Mouse (Mus musculus): Measurements from ENCODE around the gene Tmbim6. TPM values are rescaled to one million over a fixed set of nuclear protein-coding genes. Genes with fewer than 3 reads are reported as not detected.

Gene Tmbim6
- polyA plus RNA-seq, 1 experiment = 434 TPM

- no peaks in the 10 kb centered on the region for H3K27me3 ChIP-seq (ENCODE audit: control insufficient read depth, insufficient read depth, low read length)
- H3K4me3 ChIP-seq (ENCODE audit: extremely low read depth, insufficient read depth, insufficient read length) = no peak overlapping the region
- no peak for DNase-seq (ENCODE audit: low read depth in 1 of 2, low spot score in 2 of 2)
- H3K4me1 ChIP-seq (ENCODE audit: control insufficient read depth, insufficient read depth, insufficient read length) = peaks cover 4% of the 10 kb centered on the region; the same call in 1 of the 2 replicates
- no peaks in the 10 kb centered on the region for H3K36me3 ChIP-seq (ENCODE audit: control insufficient read depth, insufficient read depth, low read length)
- H3K27ac ChIP-seq (ENCODE audit: insufficient read depth, low read length) = no peak overlapping the region
- WGBS = 95% methylated on average over 23 of the region's 23 CpGs
- TF ChIP-seq POLR2A (IDR thresholded peaks at IDR 0.05; ENCODE audit: low read depth, low read length) (no peak), CTCF (IDR thresholded peaks at IDR 0.05; ENCODE audit: extremely low read depth, insufficient read depth, insufficient read length, insufficient replicate concordance) (no peak)
These were observed 29.9 kb downstream of the Tmbim6 start for GRCm38 (mm10) chr15:99422551-99422950.

- no peak for TF ChIP-seq POLR2A (IDR thresholded peaks at IDR 0.05; ENCODE audit: low read depth, low read length)
- no peak for TF ChIP-seq CTCF (IDR thresholded peaks at IDR 0.05; ENCODE audit: extremely low read depth, insufficient read depth, insufficient read length, insufficient replicate concordance)
- Histone ChIP-seq H3K36me3 (ENCODE audit: control insufficient read depth, insufficient read depth, low read length) (no peaks in the 10 kb centered on the region), H3K4me1 (ENCODE audit: control insufficient read depth, insufficient read depth, insufficient read length) (peaks cover 4% of the 10 kb centered on the region; the same call in 1 of the 2 replicates), H3K4me3 (ENCODE audit: extremely low read depth, insufficient read depth, insufficient read length) (no peak overlapping the region), H3K27ac (ENCODE audit: insufficient read depth, low read length) (no peak overlapping the region), H3K27me3 (ENCODE audit: control insufficient read depth, insufficient read depth, low read length) (no peaks in the 10 kb centered on the region)
- DNase-seq (ENCODE audit: low read depth in 1 of 2, low spot score in 2 of 2) = no peak
- 96% methylated on average over 10 of the region's 10 CpGs for WGBS
These were observed 30.4 kb downstream of the Tmbim6 start for GRCm38 (mm10) chr15:99423131-99423530.

GRCm38 (mm10) chr15:99423884-99424283 lies 31.2 kb downstream of the Tmbim6 start:
- 92% methylated on average over 9 of the region's 9 CpGs for WGBS
- no peaks in the 10 kb centered on the region for H3K36me3 ChIP-seq (ENCODE audit: control insufficient read depth, insufficient read depth, low read length)
- TF ChIP-seq POLR2A (IDR thresholded peaks at IDR 0.05; ENCODE audit: low read depth, low read length) (no peak), CTCF (IDR thresholded peaks at IDR 0.05; ENCODE audit: extremely low read depth, insufficient read depth, insufficient read length, insufficient replicate concordance) (no peak)
- H3K27me3 ChIP-seq (ENCODE audit: control insufficient read depth, insufficient read depth, low read length) = no peaks in the 10 kb centered on the region
- no peak overlapping the region for H3K27ac ChIP-seq (ENCODE audit: insufficient read depth, low read length)
- no peak overlapping the region for H3K4me3 ChIP-seq (ENCODE audit: extremely low read depth, insufficient read depth, insufficient read length)
- peaks cover 4% of the 10 kb centered on the region; the same call in 1 of the 2 replicates for H3K4me1 ChIP-seq (ENCODE audit: control insufficient read depth, insufficient read depth, insufficient read length)
- DNase-seq (ENCODE audit: low read depth in 1 of 2, low spot score in 2 of 2) = no peak

DNA sequence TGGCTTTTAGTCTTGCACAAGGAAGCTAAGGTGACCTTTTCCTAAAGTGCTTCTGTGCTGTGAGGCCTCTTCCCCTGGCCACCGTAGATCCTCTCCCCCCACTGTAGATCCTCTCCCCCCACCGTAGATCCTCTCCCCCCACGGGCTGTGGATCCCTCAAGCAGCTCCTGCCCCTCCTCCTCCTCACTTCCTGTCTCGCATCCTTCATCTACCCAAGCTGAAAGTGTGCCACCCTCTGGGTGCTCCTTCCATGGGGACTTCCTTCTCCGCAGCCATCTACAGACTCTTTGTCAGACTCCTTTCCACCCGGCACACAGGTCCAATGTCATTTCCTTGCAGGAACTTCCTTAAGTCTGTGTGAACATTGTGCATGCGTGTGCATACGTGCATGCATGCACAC lies 37.7 kb downstream of the Tmbim6 start:
- 60% methylated on average over 8 of the region's 8 CpGs for WGBS
- no peak for TF ChIP-seq POLR2A (IDR thresholded peaks at IDR 0.05; ENCODE audit: low read depth, low read length)
- no peak for TF ChIP-seq CTCF (IDR thresholded peaks at IDR 0.05; ENCODE audit: extremely low read depth, insufficient read depth, insufficient read length, insufficient replicate concordance)
- Histone ChIP-seq H3K36me3 (ENCODE audit: control insufficient read depth, insufficient read depth, low read length) (no peaks in the 10 kb centered on the region; the same call in 1 of the 2 replicates), H3K4me3 (ENCODE audit: extremely low read depth, insufficient read depth, insufficient read length) (no peak overlapping the region), H3K4me1 (ENCODE audit: control insufficient read depth, insufficient read depth, insufficient read length) (no peaks in the 10 kb centered on the region), H3K27ac (ENCODE audit: insufficient read depth, low read length) (no peak overlapping the region), H3K27me3 (ENCODE audit: control insufficient read depth, insufficient read depth, low read length) (no peaks in the 10 kb centered on the region)
- DNase-seq (ENCODE audit: low read depth in 1 of 2, low spot score in 2 of 2) = no peak

DNA sequence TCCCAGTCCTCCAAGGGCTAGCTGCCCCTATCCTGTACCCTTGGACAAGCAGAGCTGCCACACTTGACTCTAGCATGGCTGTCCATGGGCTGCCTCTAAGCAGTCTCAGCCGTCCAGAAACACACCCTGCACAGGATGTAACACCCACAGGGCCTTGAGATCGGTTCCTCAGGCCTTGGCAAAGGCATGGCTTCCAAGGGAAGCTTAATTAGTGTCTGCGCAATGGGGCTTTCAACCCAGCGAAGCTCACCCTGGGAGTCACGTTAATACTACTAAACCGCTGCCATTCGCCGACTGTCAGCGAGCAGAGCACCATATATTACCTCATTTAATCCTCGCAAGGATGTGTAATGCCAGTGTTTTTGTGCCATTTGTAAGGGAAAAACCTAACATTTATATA lies 38.4 kb downstream of the Tmbim6 start:
- no peak for DNase-seq (ENCODE audit: low read depth in 1 of 2, low spot score in 2 of 2)
- Histone ChIP-seq H3K36me3 (ENCODE audit: control insufficient read depth, insufficient read depth, low read length) (no peaks in the 10 kb centered on the region; the same call in 1 of the 2 replicates), H3K4me3 (ENCODE audit: extremely low read depth, insufficient read depth, insufficient read length) (no peak overlapping the region), H3K27me3 (ENCODE audit: control insufficient read depth, insufficient read depth, low read length) (no peaks in the 10 kb centered on the region), H3K4me1 (ENCODE audit: control insufficient read depth, insufficient read depth, insufficient read length) (no peaks in the 10 kb centered on the region), H3K27ac (ENCODE audit: insufficient read depth, low read length) (no peak overlapping the region)
- 86% methylated on average over 10 of the region's 10 CpGs for WGBS
- TF ChIP-seq CTCF (IDR thresholded peaks at IDR 0.05; ENCODE audit: extremely low read depth, insufficient read depth, insufficient read length, insufficient replicate concordance) (no peak), POLR2A (IDR thresholded peaks at IDR 0.05; ENCODE audit: low read depth, low read length) (no peak)

DNA sequence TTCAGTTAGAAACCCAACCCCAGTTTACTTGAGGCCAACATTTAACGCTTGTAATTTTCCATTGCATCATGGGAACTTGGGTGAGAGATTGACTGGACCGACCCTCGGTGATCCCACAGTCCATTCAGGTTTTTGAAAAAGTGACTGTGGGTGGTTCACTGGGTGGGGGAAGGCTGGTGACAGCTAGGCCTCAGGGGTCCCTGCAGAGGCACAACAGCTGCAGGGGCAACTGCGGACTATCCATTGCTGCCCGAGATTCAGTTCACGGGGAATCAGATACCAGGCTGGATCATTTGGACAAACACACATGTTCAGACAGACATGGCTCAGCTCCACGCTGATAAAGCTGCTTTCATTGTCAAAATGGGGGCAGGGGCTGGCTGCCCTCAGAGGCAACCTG lies 38.8 kb downstream of the Tmbim6 start:
- Histone ChIP-seq H3K27me3 (ENCODE audit: control insufficient read depth, insufficient read depth, low read length) (no peaks in the 10 kb centered on the region), H3K27ac (ENCODE audit: insufficient read depth, low read length) (no peak overlapping the region), H3K4me3 (ENCODE audit: extremely low read depth, insufficient read depth, insufficient read length) (no peak overlapping the region), H3K36me3 (ENCODE audit: control insufficient read depth, insufficient read depth, low read length) (no peaks in the 10 kb centered on the region; the same call in 1 of the 2 replicates), H3K4me1 (ENCODE audit: control insufficient read depth, insufficient read depth, insufficient read length) (no peaks in the 10 kb centered on the region)
- DNase-seq (ENCODE audit: low read depth in 1 of 2, low spot score in 2 of 2) = no peak
- 80% methylated on average over 7 of the region's 7 CpGs for WGBS
- no peak for TF ChIP-seq POLR2A (IDR thresholded peaks at IDR 0.05; ENCODE audit: low read depth, low read length)
- TF ChIP-seq CTCF (IDR thresholded peaks at IDR 0.05; ENCODE audit: extremely low read depth, insufficient read depth, insufficient read length, insufficient replicate concordance) = no peak

DNA sequence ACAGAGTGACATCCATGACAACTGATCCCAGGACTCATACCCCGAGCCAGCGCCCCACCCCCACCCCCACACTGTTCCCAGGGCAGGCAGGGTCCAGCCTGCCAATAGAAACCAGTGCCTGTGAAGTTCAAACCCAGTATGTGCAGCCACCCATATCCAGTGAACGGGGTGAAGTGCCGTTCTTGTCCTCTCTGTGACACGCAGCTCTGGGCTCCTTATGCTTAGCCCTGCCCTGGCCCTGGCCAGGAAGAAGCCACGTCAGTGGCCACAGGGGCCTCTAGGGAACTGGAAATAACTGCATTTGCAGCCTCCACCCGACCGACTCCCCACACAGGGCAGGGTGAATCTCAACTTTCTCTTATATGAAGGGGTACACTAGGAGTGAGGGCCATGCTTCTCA lies 39.3 kb downstream of the Tmbim6 start:
- Histone ChIP-seq H3K27me3 (ENCODE audit: control insufficient read depth, insufficient read depth, low read length) (no peaks in the 10 kb centered on the region), H3K36me3 (ENCODE audit: control insufficient read depth, insufficient read depth, low read length) (no peaks in the 10 kb centered on the region; the same call in 1 of the 2 replicates), H3K4me3 (ENCODE audit: extremely low read depth, insufficient read depth, insufficient read length) (no peak overlapping the region), H3K27ac (ENCODE audit: insufficient read depth, low read length) (no peak overlapping the region), H3K4me1 (ENCODE audit: control insufficient read depth, insufficient read depth, insufficient read length) (no peaks in the 10 kb centered on the region)
- TF ChIP-seq CTCF (IDR thresholded peaks at IDR 0.05; ENCODE audit: extremely low read depth, insufficient read depth, insufficient read length, insufficient replicate concordance) = no peak
- no peak for TF ChIP-seq POLR2A (IDR thresholded peaks at IDR 0.05; ENCODE audit: low read depth, low read length)
- WGBS = 73% methylated on average over 8 of the region's 8 CpGs
- no peak for DNase-seq (ENCODE audit: low read depth in 1 of 2, low spot score in 2 of 2)

Measured in spleen, adult 2 months (tissue).